Mouse (Mus musculus): Measurements from ENCODE around the gene Tmem91. TPM values are rescaled to one million over a fixed set of nuclear protein-coding genes. Genes with fewer than 3 reads are reported as not detected.

Tmem91 gene
- polyA plus RNA-seq, 1 experiment: 0.61 TPM

DNA sequence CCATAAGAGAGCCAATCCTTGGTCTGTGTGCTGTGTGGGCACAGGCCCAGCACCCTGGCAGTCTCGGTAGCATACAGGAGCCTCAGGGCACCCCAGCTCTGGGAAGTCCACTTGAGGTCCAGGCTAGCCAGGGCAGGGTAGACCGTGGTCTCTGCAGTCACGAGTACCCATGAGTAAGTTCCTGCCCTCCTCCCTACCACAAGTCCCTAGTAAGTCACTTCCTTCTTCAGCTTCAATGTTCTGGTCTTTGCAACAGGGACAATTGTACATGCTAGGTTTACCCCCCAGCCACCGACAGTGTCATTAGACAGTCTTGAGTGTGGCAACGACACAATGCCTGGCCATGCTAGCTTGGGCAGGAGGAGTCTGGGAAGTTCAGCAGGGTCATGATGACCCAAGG is 42.3 kb downstream of the Tmem91 start:
- no peaks in the 10 kb centered on the region for H3K27me3 ChIP-seq (ENCODE audit: control insufficient read depth, insufficient read depth, low read length)
- no peak for TF ChIP-seq CTCF (IDR thresholded peaks at IDR 0.05; ENCODE audit: extremely low read depth, insufficient read depth, insufficient read length, insufficient replicate concordance)
- TF ChIP-seq POLR2A (IDR thresholded peaks at IDR 0.05; ENCODE audit: low read depth, low read length): no peak
- no peak overlapping the region for H3K4me3 ChIP-seq (ENCODE audit: extremely low read depth, insufficient read depth, insufficient read length)
- DNase-seq (ENCODE audit: low read depth in 1 of 2, low spot score in 2 of 2): no peak
- peak overlapping the region; percentile 86 for H3K27ac ChIP-seq (ENCODE audit: insufficient read depth, low read length)
- H3K4me1 ChIP-seq (ENCODE audit: control insufficient read depth, insufficient read depth, insufficient read length): peaks cover 53% of the 10 kb centered on the region
- peaks cover 23% of the 10 kb centered on the region for H3K36me3 ChIP-seq (ENCODE audit: control insufficient read depth, insufficient read depth, low read length)
- WGBS: 8% methylated on average over 5 of the region's 5 CpGs

DNA sequence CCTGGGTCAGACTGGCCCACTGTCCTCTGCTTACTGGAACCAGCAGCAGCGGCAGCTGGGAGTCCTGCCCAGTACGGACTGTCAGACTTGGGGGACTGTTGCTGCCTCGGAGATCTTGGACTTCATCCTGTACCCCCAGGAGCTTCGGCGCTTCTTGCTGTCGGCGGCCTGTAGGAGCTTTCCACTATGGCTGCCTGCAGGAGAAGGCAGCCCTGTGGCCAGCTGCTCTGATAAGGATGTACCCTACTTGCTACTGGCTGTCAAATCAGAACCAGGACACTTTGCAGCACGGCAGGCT is 46.7 kb downstream of the Tmem91 start:
- peaks cover 36% of the 10 kb centered on the region for H3K4me1 ChIP-seq (ENCODE audit: control insufficient read depth, insufficient read depth, insufficient read length)
- peak overlapping the region; percentile 63 for H3K4me3 ChIP-seq (ENCODE audit: extremely low read depth, insufficient read depth, insufficient read length)
- DNase-seq (ENCODE audit: low read depth in 1 of 2, low spot score in 2 of 2): no peak
- WGBS: 77% methylated on average over 8 of the region's 8 CpGs
- H3K27ac ChIP-seq (ENCODE audit: insufficient read depth, low read length): peak overlapping the region; percentile 75
- peaks cover 33% of the 10 kb centered on the region for H3K36me3 ChIP-seq (ENCODE audit: control insufficient read depth, insufficient read depth, low read length)
- H3K27me3 ChIP-seq (ENCODE audit: control insufficient read depth, insufficient read depth, low read length): no peaks in the 10 kb centered on the region
- TF ChIP-seq CTCF (IDR thresholded peaks at IDR 0.05; ENCODE audit: extremely low read depth, insufficient read depth, insufficient read length, insufficient replicate concordance) (no peak), POLR2A (IDR thresholded peaks at IDR 0.05; ENCODE audit: low read depth, low read length) (no peak)

GRCm38 (mm10) chr7:25627431-25628322 is 47.3 kb downstream of the Tmem91 start:
- 19% methylated on average over 38 of the region's 38 CpGs for WGBS
- Histone ChIP-seq H3K27me3 (ENCODE audit: control insufficient read depth, insufficient read depth, low read length) (no peaks in the 10 kb centered on the region), H3K27ac (ENCODE audit: insufficient read depth, low read length) (peak overlapping the region; percentile 79), H3K4me3 (ENCODE audit: extremely low read depth, insufficient read depth, insufficient read length) (peak overlapping the region; percentile 63), H3K4me1 (ENCODE audit: control insufficient read depth, insufficient read depth, insufficient read length) (peaks cover 30% of the 10 kb centered on the region), H3K36me3 (ENCODE audit: control insufficient read depth, insufficient read depth, low read length) (peaks cover 34% of the 10 kb centered on the region)
- peak in 1 of 2 experiments; percentile 62 for DNase-seq (ENCODE audit: low read depth in 1 of 2, low spot score in 2 of 2)
- TF ChIP-seq POLR2A (IDR thresholded peaks at IDR 0.05; ENCODE audit: low read depth, low read length) (no peak; the same call in 1 of the 2 replicates), CTCF (IDR thresholded peaks at IDR 0.05; ENCODE audit: extremely low read depth, insufficient read depth, insufficient read length, insufficient replicate concordance) (no peak)

DNA sequence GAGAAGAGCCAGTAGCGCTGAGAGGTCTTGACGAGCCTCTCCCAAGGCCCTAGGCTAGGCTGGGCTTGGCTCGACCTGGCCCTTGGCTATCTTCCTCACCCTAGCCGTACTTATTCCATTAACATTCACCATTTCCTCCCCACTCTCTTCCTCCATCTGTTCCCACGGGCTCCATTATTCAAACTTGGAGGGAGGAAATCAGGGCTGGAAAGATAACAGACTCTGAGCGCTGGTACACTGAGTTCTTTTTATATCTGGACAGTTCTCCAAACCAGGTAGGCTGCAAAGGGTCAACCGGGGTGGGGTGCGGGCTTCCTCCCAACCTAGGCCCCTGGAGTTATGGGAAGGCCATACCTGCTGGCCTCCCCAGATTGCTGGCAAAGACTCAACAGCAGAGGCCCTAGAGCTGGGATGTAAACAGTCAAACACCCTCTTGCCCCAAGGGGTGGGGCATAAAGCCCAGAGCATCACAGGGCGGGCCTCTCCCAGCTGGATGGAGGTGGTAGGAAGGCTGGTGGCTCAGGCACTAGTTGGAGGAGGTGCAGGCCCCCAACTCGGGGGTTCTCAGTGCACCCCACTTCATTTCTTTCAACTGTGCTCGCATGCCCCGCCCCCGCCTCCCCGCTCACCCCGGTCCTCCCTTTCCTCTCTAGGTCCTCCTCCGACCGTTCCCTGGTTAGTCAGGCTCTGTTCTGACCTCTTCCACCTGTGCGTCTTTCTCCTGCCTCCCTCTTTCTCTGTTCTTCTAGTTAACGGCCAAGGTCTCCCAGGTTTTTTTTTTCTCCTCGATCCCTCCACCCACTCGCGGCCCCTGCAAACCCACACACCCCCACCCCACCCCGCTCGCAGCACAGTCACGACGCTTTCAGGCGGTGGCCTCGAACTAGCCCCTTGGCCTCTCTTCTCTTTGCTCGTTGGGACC is 48.2 kb downstream of the Tmem91 start, which contains the start of gene B3gnt8:
B3gnt8 (plus strand) TSS at position 146 of the 922 bp plus-strand sequence.
- no peak for TF ChIP-seq CTCF (IDR thresholded peaks at IDR 0.05; ENCODE audit: extremely low read depth, insufficient read depth, insufficient read length, insufficient replicate concordance)
- TF ChIP-seq POLR2A (IDR thresholded peaks at IDR 0.05; ENCODE audit: low read depth, low read length): no peak
- peaks cover 21% of the 10 kb centered on the region for H3K4me1 ChIP-seq (ENCODE audit: control insufficient read depth, insufficient read depth, insufficient read length)
- H3K27me3 ChIP-seq (ENCODE audit: control insufficient read depth, insufficient read depth, low read length): no peaks in the 10 kb centered on the region
- H3K36me3 ChIP-seq (ENCODE audit: control insufficient read depth, insufficient read depth, low read length): peaks cover 40% of the 10 kb centered on the region
- peak within 1 kb of the TSS; percentile 63 for H3K4me3 ChIP-seq (ENCODE audit: extremely low read depth, insufficient read depth, insufficient read length)
- 21% methylated on average over 29 of the region's 29 CpGs for WGBS
- DNase-seq (ENCODE audit: low read depth in 1 of 2, low spot score in 2 of 2): peak in 1 of 2 experiments; percentile 56
- H3K27ac ChIP-seq (ENCODE audit: insufficient read depth, low read length): peak within 1 kb of the TSS; percentile 79

DNA sequence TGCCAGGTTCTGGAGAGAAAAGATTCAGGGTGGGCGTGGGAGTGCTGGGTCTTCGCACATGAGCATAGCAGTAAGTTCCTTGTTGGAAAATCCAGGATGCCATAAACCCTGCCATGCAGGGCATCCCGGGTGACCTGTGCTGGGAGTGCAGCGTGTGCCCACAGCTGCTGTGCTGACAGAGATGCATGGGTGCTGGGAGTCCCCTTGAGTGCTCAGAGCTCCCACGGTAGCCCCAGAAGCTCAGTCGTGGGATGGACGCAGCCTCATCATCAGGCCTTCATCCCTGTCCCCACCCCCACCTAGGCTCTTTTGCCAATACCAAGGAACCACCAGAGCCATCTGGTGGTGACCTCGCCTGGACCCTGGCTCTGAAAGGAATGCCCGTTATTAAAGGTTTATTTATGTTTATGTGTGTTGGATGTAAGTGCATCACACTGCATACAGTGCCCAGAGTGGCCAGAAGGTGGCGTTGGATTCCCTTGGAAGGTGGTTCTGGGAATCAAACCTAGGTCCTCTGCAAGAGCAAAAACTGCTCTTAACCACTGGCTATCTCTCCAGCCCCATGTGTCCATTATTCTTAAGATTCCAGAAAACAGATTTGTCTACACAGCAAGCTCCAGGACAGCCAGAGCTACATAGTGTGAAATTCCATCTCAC is 49.2 kb downstream of the Tmem91 start:
- peak in 1 of 2 experiments; percentile 61 for DNase-seq (ENCODE audit: low read depth in 1 of 2, low spot score in 2 of 2)
- no peak overlapping the region for H3K27ac ChIP-seq (ENCODE audit: insufficient read depth, low read length)

GRCm38 (mm10) chr7:25624851-25625250 is 50.1 kb downstream of the Tmem91 start:
- TF ChIP-seq CTCF (IDR thresholded peaks at IDR 0.05; ENCODE audit: extremely low read depth, insufficient read depth, insufficient read length, insufficient replicate concordance) (no peak), POLR2A (IDR thresholded peaks at IDR 0.05; ENCODE audit: low read depth, low read length) (no peak)
- no peak for DNase-seq (ENCODE audit: low read depth in 1 of 2, low spot score in 2 of 2)
- Histone ChIP-seq H3K27me3 (ENCODE audit: control insufficient read depth, insufficient read depth, low read length) (no peaks in the 10 kb centered on the region), H3K4me1 (ENCODE audit: control insufficient read depth, insufficient read depth, insufficient read length) (peaks cover 19% of the 10 kb centered on the region), H3K4me3 (ENCODE audit: extremely low read depth, insufficient read depth, insufficient read length) (no peak overlapping the region), H3K27ac (ENCODE audit: insufficient read depth, low read length) (peak overlapping the region; percentile 49), H3K36me3 (ENCODE audit: control insufficient read depth, insufficient read depth, low read length) (peaks cover 33% of the 10 kb centered on the region)
- 56% methylated on average over 5 of the region's 5 CpGs for WGBS

More for the DNA sequence above, 49.2 kb downstream of the Tmem91 start:
- Histone ChIP-seq H3K36me3 (ENCODE audit: control insufficient read depth, insufficient read depth, low read length) (peaks cover 40% of the 10 kb centered on the region), H3K27me3 (ENCODE audit: control insufficient read depth, insufficient read depth, low read length) (no peaks in the 10 kb centered on the region), H3K4me3 (ENCODE audit: extremely low read depth, insufficient read depth, insufficient read length) (no peak overlapping the region), H3K4me1 (ENCODE audit: control insufficient read depth, insufficient read depth, insufficient read length) (peaks cover 20% of the 10 kb centered on the region)
- 85% methylated on average over 10 of the region's 10 CpGs for WGBS
- TF ChIP-seq CTCF (IDR thresholded peaks at IDR 0.05; ENCODE audit: extremely low read depth, insufficient read depth, insufficient read length, insufficient replicate concordance) (peak; percentile 48; the same call in 1 of the 2 replicates), POLR2A (IDR thresholded peaks at IDR 0.05; ENCODE audit: low read depth, low read length) (no peak)

Measured in spleen, adult 2 months (tissue).